Mouse (Mus musculus) lung, embryonic 14.5 days (tissue): Measurements from ENCODE around the gene Cmya5. TPM values are rescaled to one million over a fixed set of nuclear protein-coding genes. Genes with fewer than 3 reads are reported as not detected.

Source experiments
- ATAC-seq: fragments of 200-750 bp; cut with Nextera tagmentation; 2 replicates; pipeline ENCODE4 v1.8.0; 2017; ENCODE audit warnings: mild to moderate bottlenecking, moderate TSS enrichment, moderate library complexity; ENCODE audit not compliant: insufficient read depth
- DNase-seq: peaks from one replicate; pipeline ENCODE4 v3.0.0-alpha.2; 2015
- H3K27ac ChIP-seq: fragments of 300-500 bp; sonication (generic); 2 replicates; pipeline ENCODE4 v1.5.1; 2014; ENCODE audit warnings: low read depth, mild to moderate bottlenecking, moderate library complexity
- H3K27me3 ChIP-seq: fragments of 300-500 bp; sonication (generic); 2 replicates; pipeline ENCODE4 v1.6.1; 2014; ENCODE audit warnings: low read length, control low read depth; ENCODE audit not compliant: insufficient read depth
- H3K36me3 ChIP-seq: fragments of 300-500 bp; sonication (generic); 2 replicates; pipeline ENCODE4 v1.6.1; 2014; ENCODE audit warnings: control low read depth; ENCODE audit not compliant: insufficient read depth
- H3K4me1 ChIP-seq: fragments of 300-500 bp; sonication (generic); 2 replicates; pipeline ENCODE4 v1.6.1; 2014; ENCODE audit warnings: antibody characterized with exemption, control low read depth; ENCODE audit not compliant: insufficient read depth
- H3K4me2 ChIP-seq: fragments of 300-500 bp; sonication (generic); 2 replicates; pipeline ENCODE4 v1.6.1; 2014; ENCODE audit warnings: mild to moderate bottlenecking
- H3K4me3 ChIP-seq: fragments of 300-500 bp; sonication (generic); 2 replicates; pipeline ENCODE4 v1.5.1; 2014; ENCODE audit warnings: low read depth, low read length
- H3K9ac ChIP-seq: fragments of 300-500 bp; sonication (generic); 2 replicates; pipeline ENCODE4 v1.6.1; 2014
- H3K9me3 ChIP-seq: fragments of 300-500 bp; sonication (generic); 2 replicates; pipeline ENCODE4 v1.6.1; 2016; ENCODE audit warnings: low read depth, low read length, control low read depth
- CTCF ChIP-seq: IDR thresholded peaks from 2 replicates; pipeline ENCODE4 v1.5.1; 2016; ENCODE audit warnings: antibody characterized with exemption, low read depth
- WGBS: fragments of 180-500 bp; shearing (Covaris S2); extraction: QIAGEN DNeasy Blood & Tissue Kit; methylation state at CpG from one replicate; pipeline ENCODE4 v1.1.7; 2014; 5-methylcytosine and 5-hydroxymethylcytosine counted together
- polyA plus RNA-seq: library from polyadenylated mRNA; unstranded; fragments of >200 nt; fragmentation: Nextera tagmentation; extraction: Ambion mirVana; gene quantifications from 2 replicates; pipeline ENCODE4 v1.2.1, GENCODE M21; 2014

Gene Cmya5
- polyA plus RNA-seq, 1 experiment from 2014 or later = 0.38 TPM

GRCm38 (mm10) chr13:93074147-93074641 is 70.3 kb downstream of the Cmya5 start:
- Histone ChIP-seq H3K36me3 (no peaks in the 10 kb centered on the region), H3K9me3 (peaks cover 6% of the 10 kb centered on the region; the same call in 1 of the 2 replicates), H3K4me1 (0 out of 2 replicates have a peak, but pooled peaks cover 10% of the 10 kb centered on the region), H3K4me2 (peak overlapping the region; percentile 46), H3K27ac (no peak overlapping the region), H3K9ac (no peak overlapping the region; the same call in 1 of the 2 replicates), H3K4me3 (0 out of 2 replicates have a peak overlapping the region, but pooled peaks have one; percentile 4), H3K27me3 (no peaks in the 10 kb centered on the region)
- 29% methylated on average over 17 of the region's 17 CpGs for WGBS
- ATAC-seq (0 out of 2 replicates have a peak, but pooled peaks have one; percentile 36), DNase-seq (peak; percentile 34)
- TF ChIP-seq CTCF = no peak

- H3K36me3 ChIP-seq = no peaks in the 10 kb centered on the region
- DNase-seq (peak; percentile 79), ATAC-seq (peak; percentile 48; the same call in 1 of the 2 replicates)
- H3K27ac ChIP-seq = no peak overlapping the region
- no peak overlapping the region for H3K9ac ChIP-seq
- 23% methylated on average over 2 of the region's 2 CpGs for WGBS
- H3K9me3 ChIP-seq = peaks cover 6% of the 10 kb centered on the region; the same call in 1 of the 2 replicates
- peak overlapping the region; percentile 46 for H3K4me2 ChIP-seq
- 0 out of 2 replicates have a peak overlapping the region, but pooled peaks have one; percentile 4 for H3K4me3 ChIP-seq
- H3K27me3 ChIP-seq = no peaks in the 10 kb centered on the region
- H3K4me1 ChIP-seq = 0 out of 2 replicates have a peak, but pooled peaks cover 10% of the 10 kb centered on the region
- TF ChIP-seq CTCF = no peak
Measured at GRCm38 (mm10) chr13:93073595-93073994, 70.9 kb downstream of the Cmya5 start.

- 14% methylated on average over 15 of the region's 15 CpGs for WGBS
Measured at GRCm38 (mm10) chr13:93072871-93073411, 71.6 kb downstream of the Cmya5 start.

GRCm38 (mm10) chr13:93070406-93070805 is 74.1 kb downstream of the Cmya5 start:
- Histone ChIP-seq H3K27ac (no peak overlapping the region), H3K36me3 (no peaks in the 10 kb centered on the region), H3K4me3 (no peak overlapping the region), H3K4me2 (no peak overlapping the region), H3K4me1 (0 out of 2 replicates have a peak, but pooled peaks cover 10% of the 10 kb centered on the region), H3K27me3 (no peaks in the 10 kb centered on the region), H3K9ac (no peak overlapping the region), H3K9me3 (no peaks in the 10 kb centered on the region)
- DNase-seq (no peak), ATAC-seq (no peak)
- 38% methylated on average over 8 of the region's 8 CpGs for WGBS
- TF ChIP-seq CTCF = no peak

More at GRCm38 (mm10) chr13:93072871-93073411, 71.6 kb downstream of the Cmya5 start:
- Histone ChIP-seq H3K36me3 (no peaks in the 10 kb centered on the region), H3K4me3 (no peak overlapping the region), H3K9me3 (peaks cover 6% of the 10 kb centered on the region; the same call in 1 of the 2 replicates), H3K27me3 (no peaks in the 10 kb centered on the region), H3K9ac (no peak overlapping the region), H3K27ac (no peak overlapping the region), H3K4me2 (peak overlapping the region; percentile 46; the same call in 1 of the 2 replicates), H3K4me1 (0 out of 2 replicates have a peak, but pooled peaks cover 10% of the 10 kb centered on the region)
- ATAC-seq = peak; percentile 74
- TF ChIP-seq CTCF = no peak
- peak; percentile 40 for DNase-seq

- H3K27ac ChIP-seq = no peak overlapping the region
- no peaks in the 10 kb centered on the region for H3K27me3 ChIP-seq
- no peak overlapping the region for H3K4me3 ChIP-seq
- ATAC-seq (no peak), DNase-seq (peak; percentile 35)
- 70% methylated on average over 4 of the region's 4 CpGs for WGBS
- no peak overlapping the region for H3K4me2 ChIP-seq
- no peaks in the 10 kb centered on the region for H3K36me3 ChIP-seq
- H3K4me1 ChIP-seq = 0 out of 2 replicates have a peak, but pooled peaks cover 10% of the 10 kb centered on the region
- no peak overlapping the region for H3K9ac ChIP-seq
- TF ChIP-seq CTCF = peak; percentile 29; the same call in 1 of the 2 replicates
- H3K9me3 ChIP-seq = no peaks in the 10 kb centered on the region
Measured at GRCm38 (mm10) chr13:93069481-93069880, 75.0 kb downstream of the Cmya5 start.

GRCm38 (mm10) chr13:93068353-93068752 is 76.2 kb downstream of the Cmya5 start:
- no peak overlapping the region for H3K27ac ChIP-seq
- H3K4me1 ChIP-seq = 0 out of 2 replicates have a peak, but pooled peaks cover 3% of the 10 kb centered on the region
- no peak overlapping the region for H3K9ac ChIP-seq
- ATAC-seq = no peak
- H3K27me3 ChIP-seq = no peaks in the 10 kb centered on the region
- no peak for TF ChIP-seq CTCF
- WGBS = 88% methylated on average over 6 of the region's 6 CpGs
- H3K36me3 ChIP-seq = no peaks in the 10 kb centered on the region
- H3K4me2 ChIP-seq = no peak overlapping the region
- DNase-seq = no peak
- no peak overlapping the region for H3K4me3 ChIP-seq
- no peaks in the 10 kb centered on the region for H3K9me3 ChIP-seq

- no peaks in the 10 kb centered on the region for H3K36me3 ChIP-seq
- WGBS = 57% methylated on average over 13 of the region's 13 CpGs
- H3K4me2 ChIP-seq = no peak overlapping the region
- ATAC-seq = peak; percentile 69; the same call in 1 of the 2 replicates
- H3K9me3 ChIP-seq = no peaks in the 10 kb centered on the region
- H3K9ac ChIP-seq = no peak overlapping the region
- DNase-seq = peak; percentile 68
- H3K27ac ChIP-seq = no peak overlapping the region
- TF ChIP-seq CTCF = no peak
- no peaks in the 10 kb centered on the region for H3K27me3 ChIP-seq
- no peak overlapping the region for H3K4me3 ChIP-seq
- no peaks in the 10 kb centered on the region for H3K4me1 ChIP-seq
Measured at GRCm38 (mm10) chr13:93062860-93063636, 81.5 kb downstream of the Cmya5 start.
